Mouse (Mus musculus) G1E (cell line): ENCODE measurements around the gene Zfand3.

Source experiments
- CTCF ChIP-seq: IDR thresholded peaks from 2 replicates; pipeline ENCODE4 v1.5.1; 2012; ENCODE audit warnings: low read depth, low read length, inconsistent platforms, mixed read lengths
- GATA1 ChIP-seq: IDR thresholded peaks from 2 replicates; pipeline ENCODE4 v1.6.1; 2012; ENCODE audit warnings: borderline replicate concordance, low read length, inconsistent platforms, mixed read lengths
- TAL1 ChIP-seq: conservative IDR thresholded peaks from 2 replicates; pipeline ENCODE4 v1.6.1; 2012; ENCODE audit warnings: low read depth, low read length, inconsistent platforms, mixed read lengths

DNA sequence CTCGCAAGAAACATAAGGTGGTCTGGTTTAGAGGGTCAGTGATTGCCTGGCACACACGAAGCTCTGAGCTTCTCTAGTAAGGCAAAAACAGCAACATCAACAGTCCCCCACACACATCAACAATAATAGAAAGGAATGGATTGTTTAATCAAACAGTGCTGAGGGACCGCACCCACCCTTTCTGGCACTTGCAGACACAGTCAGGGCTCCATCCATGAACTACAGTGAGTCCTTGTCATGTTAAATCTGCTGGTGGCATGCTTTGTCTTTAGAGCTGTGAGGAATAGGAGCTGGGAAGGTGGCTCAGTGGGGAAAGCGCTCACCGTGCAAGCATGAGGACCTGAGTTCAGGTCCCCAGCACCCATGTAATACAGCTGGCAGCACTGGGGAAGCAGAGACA is 8.5 kb upstream of the Zfand3 start:
- no peak for TF ChIP-seq CTCF
- no peak for TF ChIP-seq GATA1
- TF ChIP-seq TAL1: no peak
